Mouse (Mus musculus) T-cell, adult 2 months (primary cell): ENCODE measurements at regions not wholly inside any gene's neighbourhood (a gene's known extent, or its start where the extent isn't known, plus 50 kb on each side); places are given as distances from the start of the nearest gene placed in this dataset.
"Not testable (repeated sequence)": the region's sequence is repeated elsewhere in the genome, so short reads cannot be mapped to it uniquely, and the experiment has no call there.

Source experiments
- DNase-seq: peaks from one replicate; pipeline ENCODE4 v3.0.0; 2022; ENCODE audit warnings: low spot score

GRCm38 (mm10) chr12:114285082-114285481 is 741.4 kb downstream of the Adam6a start:
- DNase-seq, result no peak

DNA sequence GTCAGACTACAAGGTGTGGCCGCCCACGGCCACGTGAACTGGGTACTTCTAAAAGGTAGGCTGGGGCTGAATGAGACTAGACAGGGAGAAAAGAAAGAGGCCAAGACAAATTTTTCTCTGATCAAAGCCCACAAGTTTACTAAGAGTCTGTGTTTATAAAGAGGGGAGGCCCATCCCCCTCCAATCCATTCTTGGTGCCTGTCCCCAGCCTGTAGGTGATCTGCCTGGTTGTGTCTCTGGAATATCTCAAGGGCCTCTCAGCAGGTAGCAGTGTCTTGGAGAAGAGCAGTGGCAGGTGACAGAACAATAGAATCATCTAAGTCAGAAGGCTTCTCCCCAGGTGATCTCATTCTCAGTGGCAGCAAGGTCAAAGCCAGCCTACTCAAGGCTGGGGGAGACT is 743.3 kb downstream of the Adam6a start:
- DNase-seq, result no peak

DNA sequence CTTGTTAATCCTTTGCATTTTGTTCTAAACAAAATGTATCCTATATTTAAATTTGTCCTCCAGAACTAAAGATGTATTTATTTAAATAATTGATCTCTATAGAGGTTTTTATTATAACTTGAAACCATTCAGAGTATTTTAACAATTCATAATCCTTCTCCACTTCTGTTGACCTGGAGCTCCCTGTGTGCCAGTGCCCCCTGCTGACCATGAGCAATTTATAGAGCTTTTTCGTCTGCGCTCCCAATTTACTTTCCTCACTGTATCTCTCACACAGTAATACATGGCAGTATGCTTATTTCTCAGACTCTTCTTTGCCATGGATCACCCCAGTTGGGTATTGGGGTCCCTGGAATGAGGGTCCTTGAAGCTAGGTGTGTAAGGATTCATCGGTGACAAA is 747.4 kb downstream of the Adam6a start:
- DNase-seq, result no peak

DNA sequence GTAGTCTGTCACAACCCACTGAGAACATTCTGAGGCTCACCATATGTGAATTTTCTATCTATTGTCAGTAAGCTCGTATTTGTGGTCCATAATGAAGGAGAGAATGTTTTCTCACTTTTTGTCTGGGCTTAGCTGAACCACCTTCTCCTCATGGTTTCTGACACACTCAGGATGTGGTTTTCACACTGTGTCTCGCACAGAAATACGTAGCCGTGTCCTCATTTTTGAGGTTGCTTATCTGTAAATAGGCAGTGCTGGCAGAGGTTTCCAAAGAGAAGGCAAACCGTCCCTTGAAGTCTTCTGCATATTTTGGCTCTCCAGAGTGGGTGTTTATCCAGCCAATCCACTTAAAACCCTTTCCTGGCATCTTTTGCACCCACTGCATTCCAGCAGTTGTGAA is 756.1 kb downstream of the Adam6a start:
- peak; percentile 72 for DNase-seq

GRCm38 (mm10) chr12:114301728-114302127 is 758.0 kb downstream of the Adam6a start:
- DNase-seq, result no peak

- DNase-seq, result no peak
Observed at GRCm38 (mm10) chr12:114332552-114332951, 788.8 kb downstream of the Adam6a start.

GRCm38 (mm10) chr12:114366276-114366675 is 822.6 kb downstream of the Adam6a start:
- peak; percentile 4 for DNase-seq

DNA sequence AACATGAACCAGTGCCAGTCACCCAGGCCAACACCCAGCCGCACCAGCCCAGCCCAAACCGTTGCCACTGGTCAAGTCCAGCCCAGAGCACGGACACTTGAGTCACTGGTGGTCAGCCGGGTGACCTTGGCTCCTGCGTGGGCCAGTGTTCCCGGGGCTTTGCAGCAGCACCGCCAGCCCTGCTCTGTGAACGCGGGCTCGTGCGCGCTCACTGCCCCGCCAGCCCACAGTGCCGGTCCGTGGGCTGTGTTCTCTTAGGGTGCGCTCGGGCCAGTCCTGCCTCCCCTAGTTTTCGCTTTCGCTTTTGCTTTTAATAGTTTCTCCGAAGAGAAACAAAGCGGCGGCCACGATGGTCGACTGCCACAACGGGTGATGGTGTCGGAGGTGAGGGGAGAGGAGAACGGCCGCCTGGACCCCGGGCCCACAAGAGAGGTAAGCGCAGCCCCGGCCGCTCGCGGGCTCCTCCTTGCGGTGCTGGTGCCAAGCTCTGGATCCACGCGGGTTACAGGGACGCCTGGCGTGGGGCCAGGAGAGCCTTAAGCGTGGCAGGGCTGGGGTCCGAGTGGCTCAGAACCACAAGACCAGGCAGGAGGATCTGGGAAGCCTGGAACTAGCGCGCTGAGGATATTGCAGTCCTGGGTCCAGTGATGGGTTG is 835.1 kb downstream of the Adam6a start:
- peak; percentile 32 for DNase-seq

- DNase-seq, result no peak
Observed at GRCm38 (mm10) chr12:114391447-114391846, 847.7 kb downstream of the Adam6a start.

DNA sequence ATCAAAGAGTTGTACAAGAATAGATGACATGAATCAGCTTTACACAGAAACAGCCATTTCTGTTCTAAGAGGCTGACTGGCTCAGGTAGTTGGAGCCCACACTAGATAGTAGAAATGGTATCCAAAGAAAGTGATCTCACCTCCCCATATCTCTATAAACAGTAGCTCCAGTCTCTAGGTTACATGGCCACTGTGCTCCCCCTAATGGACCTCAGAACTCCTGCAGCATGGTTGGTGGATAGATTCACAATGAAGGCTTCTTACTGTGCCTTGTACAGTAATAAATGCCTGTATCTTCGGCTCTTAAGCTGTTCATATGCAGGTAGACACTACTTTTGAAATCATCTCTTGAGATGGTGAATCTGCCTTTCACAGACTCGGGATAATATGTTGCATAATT is 862.5 kb downstream of the Adam6a start:
- DNase-seq, result no peak

DNA sequence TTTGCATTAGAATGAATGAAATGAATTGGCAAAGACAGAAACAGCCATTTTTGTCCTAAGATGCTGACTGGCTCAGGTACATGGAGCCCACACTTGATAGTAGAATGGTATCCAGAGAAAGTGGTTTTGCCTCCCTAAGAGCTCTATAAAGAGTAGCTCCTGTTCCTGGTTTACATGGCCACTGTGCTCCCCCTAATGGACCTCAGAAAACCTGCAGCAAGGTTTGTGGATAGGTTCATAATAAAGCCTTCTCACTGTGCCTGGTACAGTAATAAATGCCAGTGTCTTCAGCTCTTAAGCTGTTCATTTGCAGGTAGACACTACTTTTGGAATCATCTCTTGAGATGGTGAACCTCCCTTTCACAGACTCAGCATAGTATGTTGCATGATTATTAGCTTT is 890.8 kb downstream of the Adam6a start:
- DNase-seq, result no peak

GRCm38 (mm10) chr12:114462037-114462436 is 918.3 kb downstream of the Adam6a start:
- DNase-seq, result no peak

- DNase-seq, result no peak
Observed at GRCm38 (mm10) chr12:114462566-114462965, 918.9 kb downstream of the Adam6a start.

DNA sequence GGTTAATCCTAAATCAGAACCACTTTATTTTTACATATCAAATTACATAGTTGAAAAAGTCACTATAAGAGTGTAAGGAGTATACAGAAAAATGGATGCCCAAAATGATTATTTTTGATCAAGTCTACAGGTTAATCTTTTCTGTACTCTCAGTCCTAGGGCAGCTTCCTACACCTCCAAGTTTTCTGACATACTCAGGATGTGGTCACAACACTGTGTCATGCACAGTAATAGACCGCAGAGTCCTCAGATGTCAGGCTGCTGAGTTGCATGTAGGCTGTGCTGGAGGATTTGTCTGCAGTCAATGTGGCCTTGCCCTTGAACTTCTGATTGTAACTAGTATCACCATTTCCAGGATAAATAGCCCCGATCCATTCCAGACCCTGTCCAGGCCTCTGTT is 925.1 kb downstream of the Adam6a start:
- DNase-seq, result peak; percentile 79

DNA sequence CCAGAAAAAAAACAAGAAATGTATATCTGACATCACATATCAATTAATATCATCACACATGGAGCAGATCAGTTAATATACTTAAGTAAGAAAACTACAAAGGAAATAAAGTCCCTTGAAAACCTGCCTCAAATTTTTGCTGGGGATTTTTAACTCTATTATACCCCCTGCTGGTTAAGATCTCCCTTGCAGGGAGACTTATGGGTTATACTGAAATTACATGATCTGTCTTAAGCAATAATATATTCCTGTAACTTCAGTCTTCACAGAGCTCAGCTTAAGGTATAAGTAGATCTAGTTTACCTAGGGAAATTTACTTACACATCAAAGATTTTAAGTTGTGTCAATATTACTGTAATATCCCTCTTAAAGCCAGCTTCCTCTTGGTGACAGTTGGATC is 929.0 kb downstream of the Adam6a start:
- not testable (repeated sequence) for DNase-seq

GRCm38 (mm10) chr12:114478741-114479140 is 935.0 kb downstream of the Adam6a start:
- DNase-seq, result no peak

GRCm38 (mm10) chr12:114493500-114494031 is 949.9 kb downstream of the Adam6a start:
- not testable (repeated sequence) for DNase-seq

- DNase-seq, result peak; percentile 20
Observed at GRCm38 (mm10) chr12:114495741-114496140, 952.0 kb downstream of the Adam6a start.

GRCm38 (mm10) chr12:114513143-114513542 is 969.4 kb downstream of the Adam6a start:
- no peak for DNase-seq

- peak; percentile 12 for DNase-seq
Observed at GRCm38 (mm10) chr12:114542094-114542493, 998.4 kb downstream of the Adam6a start.

DNA sequence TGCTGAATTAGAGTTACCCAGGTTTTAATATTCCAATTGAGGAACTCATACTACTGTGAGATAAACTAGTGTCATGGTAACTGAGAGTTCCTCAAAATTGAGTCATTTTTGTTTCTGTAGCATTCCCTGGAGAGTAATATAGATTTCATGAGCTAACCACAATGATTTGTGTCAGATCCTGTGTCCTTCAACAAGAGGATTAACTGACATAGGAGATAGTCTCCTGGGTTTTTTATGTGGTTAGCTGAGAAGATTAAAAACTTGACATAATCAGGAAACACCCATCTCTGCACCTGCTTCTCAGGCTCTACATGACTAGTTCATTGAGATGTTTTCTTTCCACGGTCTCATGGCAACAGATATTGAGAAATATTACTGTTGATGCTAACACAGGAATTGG is 1001.2 kb downstream of the Adam6a start:
- DNase-seq, result not testable (repeated sequence)

DNA sequence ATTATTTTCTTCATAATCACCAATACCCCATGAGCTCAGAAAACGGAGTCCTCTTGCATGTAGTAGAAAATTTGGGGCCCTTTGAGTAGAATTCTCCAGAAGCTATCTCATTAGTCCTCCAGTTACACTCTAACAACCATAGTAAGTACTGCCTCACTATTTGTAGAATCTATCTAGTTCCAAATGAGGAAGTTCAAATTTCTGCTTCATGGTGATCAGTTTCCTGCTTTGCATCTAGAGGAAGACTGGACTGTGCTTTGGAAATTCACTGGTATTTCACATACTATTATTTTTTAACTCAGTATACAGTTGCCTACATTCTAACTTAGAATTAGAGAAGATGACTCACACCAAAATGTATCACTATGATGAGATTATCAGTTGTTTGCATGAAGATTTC is 1018.7 kb downstream of the Adam6a start:
- no peak for DNase-seq

DNA sequence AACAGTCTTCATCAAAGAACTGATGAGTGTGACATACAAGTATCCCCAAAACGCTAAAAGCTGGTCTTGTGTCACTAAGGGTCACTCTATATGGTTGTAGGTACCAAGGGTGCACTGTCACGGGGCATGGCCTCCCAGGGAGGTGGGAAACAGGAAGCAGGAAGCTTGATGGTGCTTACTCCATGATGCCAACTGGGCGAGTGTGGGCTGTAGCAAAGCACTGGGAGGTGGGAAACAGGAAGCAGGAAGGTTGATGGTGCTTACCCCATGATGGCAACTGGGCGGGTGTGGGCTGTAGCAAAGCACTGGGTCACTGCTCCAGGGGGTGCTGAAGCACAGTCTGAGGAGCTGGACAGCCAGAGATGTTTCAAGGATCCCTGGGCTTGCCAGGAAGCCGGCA is 1019.3 kb downstream of the Adam6a start:
- DNase-seq, result no peak

GRCm38 (mm10) chr12:114563683-114564082 is 1020.0 kb downstream of the Adam6a start:
- no peak for DNase-seq
